Mouse (Mus musculus): ENCODE measurements around the gene Inpp5b.

Inpp5b gene

DNA sequence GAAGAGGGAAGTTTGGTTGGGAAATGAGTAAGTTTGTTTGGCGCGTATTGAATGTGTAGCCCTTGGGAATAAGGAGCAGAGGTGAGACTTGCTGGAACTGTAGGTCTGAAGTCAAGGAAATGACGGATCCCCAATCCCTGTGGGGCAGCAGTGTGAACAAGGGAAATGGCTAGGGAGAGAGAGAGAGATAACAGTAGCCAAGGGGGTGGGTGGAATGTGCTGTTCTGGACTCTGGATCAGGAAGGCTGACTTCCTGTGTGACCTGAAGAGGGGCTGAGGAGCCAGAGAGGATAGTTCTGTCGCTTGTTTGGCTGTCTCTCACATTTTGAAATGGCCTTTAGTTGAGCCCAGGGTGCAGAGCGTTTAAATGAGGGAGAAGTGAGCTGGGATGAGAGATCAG lies 66.9 kb downstream of the Inpp5b start:
- Histone ChIP-seq H3K27me3 (ENCODE audit: control insufficient read depth, insufficient read depth, low read length, poor library complexity, severe bottlenecking) (no peaks in the 10 kb centered on the region), H3K36me3 (ENCODE audit: control insufficient read depth, insufficient read depth, low read length, poor library complexity, severe bottlenecking) (no peaks in the 10 kb centered on the region; the same call in 1 of the 2 replicates)
- DNase-seq (ENCODE audit: low read depth, low spot score): no peak

- DNase-seq (ENCODE audit: low read depth, low spot score): no peak
- Histone ChIP-seq H3K27me3 (ENCODE audit: control insufficient read depth, insufficient read depth, low read length, poor library complexity, severe bottlenecking) (no peaks in the 10 kb centered on the region), H3K36me3 (ENCODE audit: control insufficient read depth, insufficient read depth, low read length, poor library complexity, severe bottlenecking) (no peaks in the 10 kb centered on the region; the same call in 1 of the 2 replicates)
Measured at GRCm38 (mm10) chr4:124809136-124809883, 67.7 kb downstream of the Inpp5b start.

GRCm38 (mm10) chr4:124810056-124810455 lies 68.4 kb downstream of the Inpp5b start:
- Histone ChIP-seq H3K36me3 (ENCODE audit: control insufficient read depth, insufficient read depth, low read length, poor library complexity, severe bottlenecking) (no peaks in the 10 kb centered on the region; the same call in none of the 2 replicates), H3K27me3 (ENCODE audit: control insufficient read depth, insufficient read depth, low read length, poor library complexity, severe bottlenecking) (no peaks in the 10 kb centered on the region)

GRCm38 (mm10) chr4:124811347-124811975 lies 69.8 kb downstream of the Inpp5b start:
- Histone ChIP-seq H3K27me3 (ENCODE audit: control insufficient read depth, insufficient read depth, low read length, poor library complexity, severe bottlenecking) (no peaks in the 10 kb centered on the region), H3K36me3 (ENCODE audit: control insufficient read depth, insufficient read depth, low read length, poor library complexity, severe bottlenecking) (no peaks in the 10 kb centered on the region; the same call in 1 of the 2 replicates)
- no peak for DNase-seq (ENCODE audit: low read depth, low spot score)

More at GRCm38 (mm10) chr4:124810056-124810455, 68.4 kb downstream of the Inpp5b start:
- DNase-seq (ENCODE audit: low read depth, low spot score): no peak

DNA sequence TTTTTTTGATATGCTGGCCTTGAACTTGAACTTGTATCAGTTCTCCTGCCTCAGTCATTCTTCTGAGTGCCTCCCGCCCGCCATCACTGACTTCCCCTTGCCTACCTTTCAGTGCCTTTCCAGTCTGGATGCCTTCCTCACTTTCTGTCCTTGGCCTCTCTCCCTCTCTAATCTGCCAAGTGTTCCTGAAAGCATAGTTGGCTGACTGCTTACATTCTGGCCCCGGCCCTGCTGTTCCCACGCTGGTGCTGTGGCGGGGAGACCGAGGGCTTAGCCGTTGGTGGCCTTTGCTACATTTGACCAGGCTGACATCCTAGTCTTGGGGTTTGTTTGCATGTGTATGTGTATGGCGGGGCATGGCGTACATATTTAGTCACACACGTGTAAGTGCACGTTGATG lies 74.3 kb downstream of the Inpp5b start:
- no peaks in the 10 kb centered on the region; the same call in 1 of the 2 replicates for H3K36me3 ChIP-seq (ENCODE audit: control insufficient read depth, insufficient read depth, low read length, poor library complexity, severe bottlenecking)
- DNase-seq (ENCODE audit: low read depth, low spot score): no peak
- H3K27me3 ChIP-seq (ENCODE audit: control insufficient read depth, insufficient read depth, low read length, poor library complexity, severe bottlenecking): no peaks in the 10 kb centered on the region

DNA sequence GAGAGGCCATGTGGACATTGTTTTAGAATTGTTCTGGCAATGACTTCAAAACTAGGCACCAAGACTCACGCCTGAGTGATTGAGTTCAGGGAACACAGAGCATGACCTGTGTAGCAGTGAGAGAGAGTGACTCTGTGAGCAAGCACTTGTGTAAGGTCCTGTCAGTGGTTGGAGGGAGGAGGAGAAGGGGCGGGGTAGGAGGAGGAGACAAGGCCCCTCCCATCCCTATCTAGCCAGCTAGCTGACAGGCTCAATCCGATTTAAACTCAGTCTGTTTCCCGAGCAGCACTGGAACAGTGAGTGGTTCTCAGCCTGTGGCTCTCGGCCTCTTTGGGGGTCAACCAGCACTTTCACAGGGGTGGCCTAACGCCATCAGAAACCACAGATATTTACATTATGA lies 76.2 kb downstream of the Inpp5b start:
- Histone ChIP-seq H3K27me3 (ENCODE audit: control insufficient read depth, insufficient read depth, low read length, poor library complexity, severe bottlenecking) (no peaks in the 10 kb centered on the region), H3K36me3 (ENCODE audit: control insufficient read depth, insufficient read depth, low read length, poor library complexity, severe bottlenecking) (no peaks in the 10 kb centered on the region; the same call in 1 of the 2 replicates)
- DNase-seq (ENCODE audit: low read depth, low spot score): no peak

DNA sequence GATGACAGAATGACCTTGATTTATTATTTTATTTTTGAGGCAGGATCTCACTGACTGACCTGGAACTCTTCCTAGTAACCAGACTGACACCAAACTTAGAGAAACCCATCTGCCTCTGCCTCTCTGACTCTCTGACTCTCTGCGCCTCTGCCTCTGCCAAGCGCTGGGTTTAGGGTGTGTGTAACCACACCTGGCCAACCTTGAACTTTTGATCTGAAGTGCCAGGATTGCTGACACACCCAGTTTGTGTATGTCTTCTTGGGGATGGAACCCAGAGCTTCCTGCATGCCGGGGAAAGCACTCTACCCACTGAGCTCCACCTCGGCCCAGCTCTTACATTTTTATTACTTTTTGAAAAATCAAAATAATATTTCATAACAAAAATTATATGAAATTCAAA lies 77.2 kb downstream of the Inpp5b start:
- no peaks in the 10 kb centered on the region; the same call in 1 of the 2 replicates for H3K36me3 ChIP-seq (ENCODE audit: control insufficient read depth, insufficient read depth, low read length, poor library complexity, severe bottlenecking)
- DNase-seq (ENCODE audit: low read depth, low spot score): no peak

GRCm38 (mm10) chr4:124824967-124825366 lies 83.3 kb downstream of the Inpp5b start:
- Histone ChIP-seq H3K36me3 (ENCODE audit: control insufficient read depth, insufficient read depth, low read length, poor library complexity, severe bottlenecking) (peaks cover 2% of the 10 kb centered on the region), H3K27me3 (ENCODE audit: control insufficient read depth, insufficient read depth, low read length, poor library complexity, severe bottlenecking) (no peaks in the 10 kb centered on the region)
- no peak for DNase-seq (ENCODE audit: low read depth, low spot score)

More for the DNA sequence above, 77.2 kb downstream of the Inpp5b start:
- no peaks in the 10 kb centered on the region for H3K27me3 ChIP-seq (ENCODE audit: control insufficient read depth, insufficient read depth, low read length, poor library complexity, severe bottlenecking)

- no peaks in the 10 kb centered on the region for H3K27me3 ChIP-seq (ENCODE audit: control insufficient read depth, insufficient read depth, low read length, poor library complexity, severe bottlenecking)
- no peak for DNase-seq (ENCODE audit: low read depth, low spot score)
Measured at GRCm38 (mm10) chr4:124825371-124825965, 83.8 kb downstream of the Inpp5b start.

DNA sequence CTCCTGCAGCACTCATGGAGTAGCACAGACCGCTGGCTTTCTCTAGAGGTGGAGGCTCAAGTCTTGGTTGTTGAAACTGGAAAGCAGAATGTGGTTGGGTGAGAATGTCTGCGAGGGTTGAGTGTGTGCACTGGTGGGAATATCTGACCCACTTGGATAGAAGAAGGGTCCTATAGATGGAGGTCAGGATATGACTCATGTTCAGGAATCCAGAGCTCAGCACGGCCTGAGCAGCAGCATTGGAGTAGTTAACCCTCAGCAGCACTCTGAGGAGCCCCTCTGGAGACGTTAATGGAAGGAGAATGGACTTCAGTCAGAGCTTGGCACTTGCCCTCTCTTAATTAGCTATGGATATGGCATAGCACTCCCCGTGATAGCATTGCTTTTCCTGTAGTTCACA lies 88.0 kb downstream of the Inpp5b start:
- Histone ChIP-seq H3K36me3 (ENCODE audit: control insufficient read depth, insufficient read depth, low read length, poor library complexity, severe bottlenecking) (peaks cover 4% of the 10 kb centered on the region), H3K27me3 (ENCODE audit: control insufficient read depth, insufficient read depth, low read length, poor library complexity, severe bottlenecking) (no peaks in the 10 kb centered on the region)
- no peak for DNase-seq (ENCODE audit: low read depth, low spot score)

More at GRCm38 (mm10) chr4:124825371-124825965, 83.8 kb downstream of the Inpp5b start:
- H3K36me3 ChIP-seq (ENCODE audit: control insufficient read depth, insufficient read depth, low read length, poor library complexity, severe bottlenecking): peaks cover 2% of the 10 kb centered on the region

GRCm38 (mm10) chr4:124832796-124833195 lies 91.1 kb downstream of the Inpp5b start:
- peaks cover 2% of the 10 kb centered on the region for H3K36me3 ChIP-seq (ENCODE audit: control insufficient read depth, insufficient read depth, low read length, poor library complexity, severe bottlenecking)
- no peak for DNase-seq (ENCODE audit: low read depth, low spot score)

DNA sequence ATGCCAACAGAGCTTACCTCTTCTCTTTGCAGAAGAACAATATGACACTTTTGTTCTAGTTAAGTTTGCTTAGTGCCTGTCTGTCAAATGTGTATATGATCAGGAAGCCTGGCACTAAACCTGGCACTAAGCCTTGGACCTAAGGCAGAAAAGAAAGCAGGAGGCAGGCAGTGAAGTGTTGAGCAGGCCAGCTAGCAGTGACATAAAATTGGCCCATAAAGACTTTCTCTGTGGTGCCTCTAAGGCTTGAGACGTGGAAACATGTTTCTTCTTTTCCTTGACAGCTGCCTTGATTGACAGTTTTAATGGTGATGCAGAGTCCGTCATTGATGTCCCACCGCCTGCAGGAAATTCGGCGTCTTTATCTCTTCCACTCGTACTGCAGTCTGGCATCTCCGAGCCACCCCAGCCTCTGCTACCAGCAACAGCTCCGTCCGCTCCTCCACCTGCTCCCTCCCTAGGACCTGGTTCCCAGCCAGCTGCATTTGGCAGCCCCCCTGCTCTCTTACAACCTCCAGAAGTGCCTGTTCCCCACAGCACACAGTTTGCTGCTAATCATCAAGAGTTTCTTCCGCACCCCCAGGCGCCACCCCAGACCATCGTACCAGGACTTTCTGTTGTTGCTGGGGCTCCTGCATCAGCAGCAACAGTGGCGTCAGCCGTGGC lies 96.5 kb downstream of the Inpp5b start:
- peaks cover 3% of the 10 kb centered on the region; the same call in 1 of the 2 replicates for H3K36me3 ChIP-seq (ENCODE audit: control insufficient read depth, insufficient read depth, low read length, poor library complexity, severe bottlenecking)
- DNase-seq (ENCODE audit: low read depth, low spot score): no peak
- H3K27me3 ChIP-seq (ENCODE audit: control insufficient read depth, insufficient read depth, low read length, poor library complexity, severe bottlenecking): no peaks in the 10 kb centered on the region

More at GRCm38 (mm10) chr4:124832796-124833195, 91.1 kb downstream of the Inpp5b start:
- no peaks in the 10 kb centered on the region for H3K27me3 ChIP-seq (ENCODE audit: control insufficient read depth, insufficient read depth, low read length, poor library complexity, severe bottlenecking)

- H3K27me3 ChIP-seq (ENCODE audit: control insufficient read depth, insufficient read depth, low read length, poor library complexity, severe bottlenecking): no peaks in the 10 kb centered on the region
- H3K36me3 ChIP-seq (ENCODE audit: control insufficient read depth, insufficient read depth, low read length, poor library complexity, severe bottlenecking): peaks cover 3% of the 10 kb centered on the region; the same call in 1 of the 2 replicates
- DNase-seq (ENCODE audit: low read depth, low spot score): peak; percentile 41
Measured at GRCm38 (mm10) chr4:124840998-124841397, 99.3 kb downstream of the Inpp5b start.

DNA sequence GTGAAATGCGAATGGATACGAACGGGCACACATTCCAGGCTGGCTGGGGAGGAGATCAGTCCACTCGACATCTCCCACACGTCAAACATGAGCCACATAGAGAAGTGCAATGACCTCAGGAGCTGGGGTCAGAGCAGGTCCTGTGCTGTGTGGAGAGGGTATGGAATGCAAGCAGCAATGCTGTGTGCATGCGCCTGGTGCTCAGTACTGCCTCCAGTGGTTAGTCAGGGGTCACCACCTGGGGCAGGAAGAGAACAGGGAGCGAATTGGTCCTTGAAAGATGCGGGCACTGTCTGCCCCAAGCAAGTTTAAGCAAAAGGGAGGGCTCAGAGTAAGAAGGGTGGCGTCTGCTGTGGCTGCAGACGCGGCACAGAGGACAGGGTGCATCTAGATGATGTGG lies 101.8 kb downstream of the Inpp5b start:
- peak; percentile 61 for DNase-seq (ENCODE audit: low read depth, low spot score)
- no peaks in the 10 kb centered on the region for H3K27me3 ChIP-seq (ENCODE audit: control insufficient read depth, insufficient read depth, low read length, poor library complexity, severe bottlenecking)
- no peaks in the 10 kb centered on the region; the same call in 1 of the 2 replicates for H3K36me3 ChIP-seq (ENCODE audit: control insufficient read depth, insufficient read depth, low read length, poor library complexity, severe bottlenecking)
